Mouse (Mus musculus): ENCODE data around the gene Daam1.

- TF ChIP-seq CTCF (conservative IDR thresholded peaks at IDR 0.05; ENCODE audit: low read length), result no peak
- TF ChIP-seq NANOG (IDR thresholded peaks at IDR 0.05; ENCODE audit: borderline replicate concordance, low read length), result no peak
- TF ChIP-seq POU5F1 (IDR thresholded peaks at IDR 0.05; ENCODE audit: borderline replicate concordance, low read length), result no peak
Observed at GRCm38 (mm10) chr12:71883066-71883711, 52.3 kb downstream of the Daam1 start.
